Mouse (Mus musculus) erythroblast, embryonic 14.5 days (primary cell): Measurements from ENCODE around the gene Olfr679.
"Not testable (repeated sequence)": the region's sequence is repeated elsewhere in the genome, so short reads cannot be mapped to it uniquely, and the experiment has no call there.

Source experiments
- GATA1 ChIP-seq: IDR thresholded peaks from 2 replicates; pipeline ENCODE4 v1.6.1; 2012; ENCODE audit warnings: low read length, inconsistent platforms, mixed read lengths
- TAL1 ChIP-seq: IDR thresholded peaks from 3 replicates; pipeline ENCODE4 v1.6.1; 2012; ENCODE audit warnings: low read length, inconsistent platforms, mixed read lengths

- not testable (repeated sequence) for TF ChIP-seq TAL1, GATA1
Measured at GRCm38 (mm10) chr7:105092717-105093116, 11.7 kb downstream of the Olfr679 start, which contains the start of gene Olfr680-ps1.
